Mouse (Mus musculus) spleen, postnatal 36 days (tissue): Measurements from ENCODE around the gene H2-Ke6.
"Not testable (repeated sequence)": the region's sequence is repeated elsewhere in the genome, so short reads cannot be mapped to it uniquely, and the experiment has no call there.

Experiments
- DNase-seq, 2 experiments: peaks; one replicate each; pipeline ENCODE4 v3.0.0; 2022; ENCODE audit warnings: low spot score in 2 of 2, mixed read lengths in 1 of 2

Gene H2-Ke6

GRCm38 (mm10) chr17:34029890-34030595 is 2.2 kb upstream of the H2-Ke6 start:
- DNase-seq: no peak

GRCm38 (mm10) chr17:34029150-34029889 is 1.5 kb upstream of the H2-Ke6 start:
- DNase-seq: no peak

GRCm38 (mm10) chr17:34028501-34029149 is 765 bp upstream of the H2-Ke6 start:
- DNase-seq: no peak

GRCm38 (mm10) chr17:34026917-34027655 is 774 bp downstream of the H2-Ke6 start:
- peak; percentile 74 to 79 for DNase-seq

- no peak for DNase-seq
Measured at GRCm38 (mm10) chr17:34026221-34026620, 1.6 kb downstream of the H2-Ke6 start.

GRCm38 (mm10) chr17:34025756-34026151 is 2.1 kb downstream of the H2-Ke6 start:
- DNase-seq: no peak

- no peak for DNase-seq
Measured at GRCm38 (mm10) chr17:34024861-34025755, 2.8 kb downstream of the H2-Ke6 start.

GRCm38 (mm10) chr17:34024317-34024821 is 3.5 kb downstream of the H2-Ke6 start, which contains the start of gene Ring1:
Gene Ring1 (minus strand): TSS chr17:34024680.
- DNase-seq: peak; percentile 81

GRCm38 (mm10) chr17:34023678-34024077 is 4.2 kb downstream of the H2-Ke6 start:
- no peak for DNase-seq

GRCm38 (mm10) chr17:34022987-34023386 is 4.9 kb downstream of the H2-Ke6 start:
- no peak for DNase-seq

- DNase-seq: no peak
Measured at GRCm38 (mm10) chr17:34022414-34022783, 5.5 kb downstream of the H2-Ke6 start.

- DNase-seq: no peak
Measured at GRCm38 (mm10) chr17:34021539-34022413, 6.1 kb downstream of the H2-Ke6 start.

- DNase-seq: no peak
Measured at GRCm38 (mm10) chr17:34013436-34013835, 14.4 kb downstream of the H2-Ke6 start.

- DNase-seq: no peak
Measured at GRCm38 (mm10) chr17:34010156-34010555, 17.7 kb downstream of the H2-Ke6 start.

GRCm38 (mm10) chr17:34006570-34006969 is 21.3 kb downstream of the H2-Ke6 start:
- no peak for DNase-seq

GRCm38 (mm10) chr17:34003426-34003825 is 24.4 kb downstream of the H2-Ke6 start:
- no peak for DNase-seq

- DNase-seq: not testable (repeated sequence)
Measured at GRCm38 (mm10) chr17:34000796-34001195, 27.1 kb downstream of the H2-Ke6 start.

- DNase-seq: peak; percentile 97 to 98
Measured at GRCm38 (mm10) chr17:34000150-34000537, 27.7 kb downstream of the H2-Ke6 start, which contains the start of gene H2-K1. Gene H2-K1 (minus strand): TSS chr17:34000347.

- peak in 1 of 2 experiments; percentile 24 for DNase-seq
Measured at GRCm38 (mm10) chr17:33999341-34000149, 28.3 kb downstream of the H2-Ke6 start.
